In genomic region chr2:38927115-38927979, GRCm38 (mm10) we compare ENCODE assay signal across 8 mouse cellular contexts. TPM values are rescaled to one million over a fixed set of nuclear protein-coding genes. Genes with fewer than 3 reads are reported as not detected.
A peak's percentile ranks its signal among the peaks of the same experiment; 100 is the strongest.
DNase-seq lines count a peak whose midpoint lies in the region; ATAC-seq and TF ChIP-seq lines count a peak whose summit lies in the region.

TSS of gene Nr6a1 (minus strand) at chr2:38927688.

- H3K4me1 ChIP-seq in embryonic facial prominence, embryonic 10.5 days: peaks cover 36% of the 10 kb centered on the region
- peaks cover 36% of the 10 kb centered on the region for H3K4me1 ChIP-seq in liver, embryonic 15.5 days (replicated peaks)
- peaks cover 10% of the 10 kb centered on the region for H3K4me1 ChIP-seq in neural tube, embryonic 11.5 days (ENCODE audit: control insufficient read depth, insufficient read depth, low read length)
- H3K4me1 ChIP-seq in testis, adult 2 months (ENCODE audit: control insufficient read depth, insufficient read depth, low read length): peaks cover 18% of the 10 kb centered on the region

- H3K27me3 ChIP-seq in embryonic facial prominence, embryonic 10.5 days (replicated peaks; ENCODE audit: low read depth, poor library complexity, severe bottlenecking): peaks cover 15% of the 10 kb centered on the region
- peaks cover 58% of the 10 kb centered on the region for H3K27me3 ChIP-seq in liver, embryonic 15.5 days
- no peaks in the 10 kb centered on the region for H3K27me3 ChIP-seq in neural tube, embryonic 11.5 days (ENCODE audit: control insufficient read depth, insufficient read depth, low read length)
- H3K27me3 ChIP-seq in testis, adult 2 months (ENCODE audit: control insufficient read depth, insufficient read depth, low read length): no peaks in the 10 kb centered on the region

- 12% methylated on average over 19 of the region's 19 CpGs for WGBS in embryonic facial prominence, embryonic 10.5 days
- whole genome bisulfite sequencing in liver, embryonic 15.5 days (ENCODE audit: insufficient replicate concordance): 9% methylated on average over 18 of the region's 19 CpGs
- 10% methylated on average over 19 of the region's 19 CpGs for WGBS in neural tube, embryonic 11.5 days

- peak; percentile 77 for DNase-seq in CD4-positive helper T cell, adult 2 months (ENCODE audit: low read depth, low spot score)
- peak; percentile 87 for DNase-seq in adrenal gland, postnatal 14 days
- DNase-seq in embryonic facial prominence, embryonic 10.5 days (ENCODE audit: low spot score): peak; percentile 88
- peak; percentile 47 for DNase-seq in heart, adult 8-10 months (ENCODE audit: low spot score)
- DNase-seq in kidney, adult 9 months: peak; percentile 68
- peak; percentile 89 for DNase-seq in neural tube, embryonic 11.5 days (ENCODE audit: low spot score)

- peak; percentile 61; the same call in 1 of the 2 replicates for TF ChIP-seq CTCF in testis, adult 2 months (IDR thresholded peaks at IDR 0.05; ENCODE audit: control insufficient read depth, insufficient read depth, insufficient replicate concordance, low read depth, low read length)

- peak; percentile 38; the same call in 1 of the 2 replicates for ATAC-seq in liver, embryonic 15.5 days (ENCODE audit: insufficient read depth)
- ATAC-seq in neural tube, embryonic 11.5 days (ENCODE audit: insufficient read depth, low FRiP score, low TSS enrichment): peak; percentile 45

- H3K36me3 ChIP-seq in embryonic facial prominence, embryonic 10.5 days (replicated peaks): no peaks in the 10 kb centered on the region
- H3K36me3 ChIP-seq in liver, embryonic 15.5 days (replicated peaks): no peaks in the 10 kb centered on the region
- H3K36me3 ChIP-seq in neural tube, embryonic 11.5 days (ENCODE audit: control insufficient read depth, insufficient read depth, low read length): no peaks in the 10 kb centered on the region
- H3K36me3 ChIP-seq in testis, adult 2 months (ENCODE audit: control insufficient read depth, insufficient read depth, low read length): no peaks in the 10 kb centered on the region

- peak within 1 kb of the TSS; percentile 97 for H3K4me2 ChIP-seq in liver, embryonic 15.5 days
- H3K4me2 ChIP-seq in neural tube, embryonic 11.5 days (ENCODE audit: low read depth): peak within 1 kb of the TSS; percentile 68

- 0 out of 2 replicates have a peak within 1 kb of the TSS, but pooled peaks have one; percentile 3 for H3K9ac ChIP-seq in liver, embryonic 15.5 days
- peak within 1 kb of the TSS; percentile 32; the same call in 1 of the 2 replicates for H3K9ac ChIP-seq in neural tube, embryonic 11.5 days (ENCODE audit: low read length)

- H3K9me3 ChIP-seq in embryonic facial prominence, embryonic 10.5 days: no peaks in the 10 kb centered on the region
- H3K9me3 ChIP-seq in liver, embryonic 15.5 days (replicated peaks): no peaks in the 10 kb centered on the region
- H3K9me3 ChIP-seq in neural tube, embryonic 11.5 days (ENCODE audit: control insufficient read depth, low read length): no peaks in the 10 kb centered on the region

- peak within 1 kb of the TSS; percentile 92 for H3K4me3 ChIP-seq in embryonic facial prominence, embryonic 10.5 days
- H3K4me3 ChIP-seq in liver, embryonic 15.5 days (replicated peaks): peak within 1 kb of the TSS; percentile 89
- H3K4me3 ChIP-seq in neural tube, embryonic 11.5 days (ENCODE audit: low read depth, low read length): peak within 1 kb of the TSS; percentile 38
- H3K4me3 ChIP-seq in testis, adult 2 months (ENCODE audit: control insufficient read depth, low read depth, low read length): peak within 1 kb of the TSS; percentile 89

- TF ChIP-seq POLR2A in testis, adult 2 months (IDR thresholded peaks at IDR 0.05; ENCODE audit: control insufficient read depth, low read depth, low read length): no peak

- H3K27ac ChIP-seq in embryonic facial prominence, embryonic 10.5 days (replicated peaks): peak within 1 kb of the TSS; percentile 86
- H3K27ac ChIP-seq in liver, embryonic 15.5 days (replicated peaks): peak within 1 kb of the TSS; percentile 45
- H3K27ac ChIP-seq in neural tube, embryonic 11.5 days (ENCODE audit: low read depth, low read length): 0 out of 2 replicates have a peak within 1 kb of the TSS, but pooled peaks have one; percentile 27
- peak within 1 kb of the TSS; percentile 32; the same call in 1 of the 2 replicates for H3K27ac ChIP-seq in testis, adult 2 months (ENCODE audit: control insufficient read depth, insufficient read depth, low read depth, low read length)

RNA-seq across cellular contexts. Expression of gene Nr6a1, which starts in this region (rescaled TPM):
- total RNA-seq in adrenal gland, postnatal 14 days (2021): 4.5 and 7.7 TPM in 2 replicates
- polyA plus RNA-seq in embryonic facial prominence, embryonic 10.5 days (2016; fragmentation: Nextera tagmentation; extraction: Ambion mirVana): 4.9 and 8.5 TPM in 2 replicates
- 1 to 10 TPM; 1.2 to 2.2 (median 1.9) TPM for total RNA-seq in heart, adult 8-10 months (2022)
- polyA plus RNA-seq in liver, embryonic 15.5 days (2015; fragmentation: Nextera tagmentation; extraction: Ambion mirVana): 1.1 TPM in 2 replicates
- 5.8 and 6.4 TPM in 2 replicates for polyA plus RNA-seq in neural tube, embryonic 11.5 days (2014; fragmentation: Nextera tagmentation; extraction: Ambion mirVana)
- polyA plus RNA-seq in testis, adult 2 months (2012; rRNA removed): 175 and 204 TPM in 2 replicates

Comparison
In these comparisons a context has a peak if more than half of its experiments do, and no peak if none do; other contexts are left out.
1. Peak in every context shown above with its lines: DNase-seq, ATAC-seq, H3K4me3 ChIP-seq and H3K27ac ChIP-seq.
2. RNA of gene Nr6a1 (polyA plus RNA-seq): 175 to 204 TPM in testis, adult 2 months; 5.8 to 6.4 TPM in neural tube, embryonic 11.5 days, 4.9 to 8.5 TPM in embryonic facial prominence, embryonic 10.5 days and 1.1 TPM in liver, embryonic 15.5 days; every median in the first group is over 10 times any median in the second.
3. H3K27ac ChIP-seq: peak in every context shown above with its lines; median percentile 86 in embryonic facial prominence, embryonic 10.5 days; 45 in liver, embryonic 15.5 days; 32 in testis, adult 2 months; 27 in neural tube, embryonic 11.5 days.
4. H3K4me3 ChIP-seq: peak in every context shown above with its lines; median percentile 92 in embryonic facial prominence, embryonic 10.5 days; 89 in liver, embryonic 15.5 days; 89 in testis, adult 2 months; 38 in neural tube, embryonic 11.5 days.